ENCODE assay signal across 25 mouse cellular contexts in genomic region chr14:18394071-18394745, GRCm38 (mm10).
A peak's percentile ranks its signal among the peaks of the same experiment; 100 is the strongest.
DNase-seq lines count a peak whose midpoint lies in the region; ATAC-seq and TF ChIP-seq lines count a peak whose summit lies in the region.
"Had no signal": no experiment of that assay in that cellular context is flagged by ENCODE, and none has a peak within 500 bp of the region (broad histone marks: within the 10 kb centered on the region; RNA-seq: fewer than 3 reads in every experiment).

No protein-coding gene starts in this region.

- no peaks in the 10 kb centered on the region for H3K27me3 ChIP-seq in heart, embryonic 11.5 days (ENCODE audit: control insufficient read depth, insufficient read depth, low read length)
- H3K27me3 ChIP-seq: CH12.LX; embryonic facial prominence, embryonic 12.5 days; forebrain, embryonic 13.5 days; Patski had no signal

- WGBS in heart, embryonic 11.5 days (ENCODE audit: insufficient replicate concordance), result 67% methylated on average over 3 of the region's 3 CpGs

- no peak for DNase-seq in gastrocnemius, adult 2 months
- DNase-seq in gastrocnemius, postnatal 10 days, result no peak
- DNase-seq in heart, adult 18-20 months, result peak; percentile 22 to 46
- no peak for DNase-seq in heart, postnatal 36 days
- DNase-seq in heart, adult 9 months (ENCODE audit: low spot score in 2 of 2), result peak; percentile 22 to 24
- no peak for DNase-seq in heart, postnatal 4 days
- DNase-seq in heart, postnatal 14 days, result no peak
- DNase-seq: adrenal gland, adult 8-10 months; adrenal gland, postnatal 14 days; adrenal gland, postnatal 36 days; B cell, adult 2 months; cerebellum, adult 11-12 months; cerebellum, adult 2 months; cerebellum, adult 9-10 months; cerebellum, postnatal 10 days; cerebellum, postnatal 25 days had no signal

- no peaks in the 10 kb centered on the region for H3K36me3 ChIP-seq in heart, embryonic 11.5 days (ENCODE audit: control insufficient read depth, insufficient read depth, low read length)
- H3K36me3 ChIP-seq: embryonic facial prominence, embryonic 10.5 days; embryonic facial prominence, embryonic 12.5 days; G1E had no signal

- H3K4me1 ChIP-seq in heart, embryonic 11.5 days (ENCODE audit: control insufficient read depth, insufficient read depth, low read length), result 0 out of 2 replicates have a peak, but pooled peaks cover 3% of the 10 kb centered on the region
- H3K4me1 ChIP-seq: embryonic facial prominence, embryonic 12.5 days; forebrain, embryonic 13.5 days had no signal

- ATAC-seq in heart, embryonic 11.5 days (replicated peaks; ENCODE audit: insufficient number of reproducible peaks, low FRiP score, low TSS enrichment), result no peak
- ATAC-seq: activated CD4-positive, CD25-positive, alpha-beta regulatory T cell, adult 4 months; CD4-positive, CD25-positive, alpha-beta regulatory T cell, adult 4 months; forebrain, embryonic 13.5 days; Patski had no signal

- H3K4me2 ChIP-seq in heart, embryonic 11.5 days, result no peak overlapping the region
- H3K4me2 ChIP-seq: embryonic facial prominence, embryonic 12.5 days; forebrain, embryonic 13.5 days had no signal

- TF ChIP-seq CTCF in gastrocnemius, adult 2 months (IDR thresholded peaks at IDR 0.05), result no peak

- intact Hi-C loops in gastrocnemius, adult 2 months (cut with DNase I), result no loop called here
- intact Hi-C loops in heart, postnatal 36 days (cut with DNase I), result no loop called here
- intact Hi-C loops in heart, postnatal 14 days (cut with DNase I), result no loop called here

- H3K4me3 ChIP-seq in gastrocnemius, adult 2 months, result no peak overlapping the region
- no peak overlapping the region for H3K4me3 ChIP-seq in heart, embryonic 11.5 days (ENCODE audit: low read depth, low read length)
- H3K4me3 ChIP-seq: embryonic facial prominence, embryonic 10.5 days; embryonic facial prominence, embryonic 12.5 days; forebrain, embryonic 13.5 days had no signal

- H3K9me3 ChIP-seq in heart, embryonic 11.5 days (replicated peaks; ENCODE audit: control insufficient read depth, low read length), result no peaks in the 10 kb centered on the region
- H3K9me3 ChIP-seq: embryonic facial prominence, embryonic 10.5 days; embryonic facial prominence, embryonic 12.5 days; forebrain, embryonic 13.5 days; G1E had no signal

- peak overlapping the region; percentile 58 for H3K27ac ChIP-seq in gastrocnemius, adult 2 months
- no peak overlapping the region for H3K27ac ChIP-seq in heart, embryonic 11.5 days (ENCODE audit: low read depth, low read length)
- H3K27ac ChIP-seq: embryonic facial prominence, embryonic 10.5 days; embryonic facial prominence, embryonic 12.5 days; forebrain, embryonic 13.5 days had no signal

- H3K9ac ChIP-seq in heart, embryonic 11.5 days (ENCODE audit: low read depth, low read length), result 0 out of 2 replicates have a peak overlapping the region, but pooled peaks have one; percentile 16
- H3K9ac ChIP-seq: embryonic facial prominence, embryonic 12.5 days; forebrain, embryonic 13.5 days had no signal

Comparison
In these comparisons a context has a peak if more than half of its experiments do, and no peak if none do; other contexts are left out.
1. DNase-seq: peak in heart, adult 18-20 months (2 of 2) and heart, adult 9 months (2 of 2); none in gastrocnemius, adult 2 months (single experiment), gastrocnemius, postnatal 10 days (single experiment), heart, postnatal 36 days (0 of 2), heart, postnatal 4 days (single experiment) and heart, postnatal 14 days (0 of 2).